Mouse (Mus musculus): ENCODE measurements around the gene Cobl. TPM values are rescaled to one million over a fixed set of nuclear protein-coding genes. Genes with fewer than 3 reads are reported as not detected.

The Cobl gene
- total RNA-seq, 2 experiments from 2014 or later = 130 to 137 TPM

GRCm38 (mm10) chr11:12290911-12291653 lies 173.7 kb downstream of the Cobl start:
- intact Hi-C loops (cut with DNase I) = loop anchor here (1.0 to 5.0 kb wide), 2 partner anchors 266 to 469 kb away; no protein-coding TSS in a partner anchor
- H3K27ac ChIP-seq = no peak overlapping the region
- peak; percentile 59 to 60 for DNase-seq (ENCODE audit: extremely low spot score in 1 of 2, low spot score in 2 of 2)
- H3K4me3 ChIP-seq = no peak overlapping the region
- peak; percentile 85 for TF ChIP-seq CTCF (IDR thresholded peaks at IDR 0.05)

- no peak for TF ChIP-seq CTCF (IDR thresholded peaks at IDR 0.05)
- Histone ChIP-seq H3K27ac (no peak overlapping the region), H3K4me3 (no peak overlapping the region)
- intact Hi-C loops (cut with DNase I) = no loop called here
- no peak for DNase-seq (ENCODE audit: extremely low spot score in 1 of 2, low spot score in 2 of 2)
These were observed 179.3 kb downstream of the Cobl start for GRCm38 (mm10) chr11:12285319-12286021.

- no peak for DNase-seq (ENCODE audit: extremely low spot score in 1 of 2, low spot score in 2 of 2)
- Histone ChIP-seq H3K27ac (no peak overlapping the region), H3K4me3 (no peak overlapping the region)
- TF ChIP-seq CTCF (IDR thresholded peaks at IDR 0.05) = no peak
- intact Hi-C loops (cut with DNase I) = no loop called here
These were observed 184.0 kb downstream of the Cobl start for GRCm38 (mm10) chr11:12280711-12281110.

GRCm38 (mm10) chr11:12274276-12274675 lies 190.5 kb downstream of the Cobl start:
- no peak for DNase-seq (ENCODE audit: extremely low spot score in 1 of 2, low spot score in 2 of 2)
- no peak for TF ChIP-seq CTCF (IDR thresholded peaks at IDR 0.05)

GRCm38 (mm10) chr11:12273726-12274125 lies 191.0 kb downstream of the Cobl start:
- no peak overlapping the region for H3K27ac ChIP-seq
- no peak for DNase-seq (ENCODE audit: extremely low spot score in 1 of 2, low spot score in 2 of 2)
- no peak overlapping the region for H3K4me3 ChIP-seq
- intact Hi-C loops (cut with DNase I) = no loop called here
- no peak for TF ChIP-seq CTCF (IDR thresholded peaks at IDR 0.05)

More at GRCm38 (mm10) chr11:12274276-12274675, 190.5 kb downstream of the Cobl start:
- Histone ChIP-seq H3K4me3 (no peak overlapping the region), H3K27ac (no peak overlapping the region)
- intact Hi-C loops (cut with DNase I) = no loop called here

- no peak for TF ChIP-seq CTCF (IDR thresholded peaks at IDR 0.05)
- no peak for DNase-seq (ENCODE audit: extremely low spot score in 1 of 2, low spot score in 2 of 2)
- intact Hi-C loops (cut with DNase I) = no loop called here
- no peak overlapping the region for H3K4me3 ChIP-seq
- no peak overlapping the region for H3K27ac ChIP-seq
These were observed 206.3 kb downstream of the Cobl start for GRCm38 (mm10) chr11:12258411-12258810.

- DNase-seq (ENCODE audit: extremely low spot score in 1 of 2, low spot score in 2 of 2) = no peak
- Histone ChIP-seq H3K27ac (no peak overlapping the region), H3K4me3 (no peak overlapping the region)
- intact Hi-C loops (cut with DNase I) = no loop called here
- TF ChIP-seq CTCF (IDR thresholded peaks at IDR 0.05) = no peak
These were observed 207.2 kb downstream of the Cobl start for GRCm38 (mm10) chr11:12257324-12258118.

GRCm38 (mm10) chr11:12245327-12245915 lies 219.3 kb downstream of the Cobl start:
- Histone ChIP-seq H3K4me3 (no peak overlapping the region), H3K27ac (no peak overlapping the region)
- DNase-seq (ENCODE audit: extremely low spot score in 1 of 2, low spot score in 2 of 2) = no peak
- TF ChIP-seq CTCF (IDR thresholded peaks at IDR 0.05) = no peak
- intact Hi-C loops (cut with DNase I) = no loop called here

- no peak for DNase-seq (ENCODE audit: extremely low spot score in 1 of 2, low spot score in 2 of 2)
- no peak for TF ChIP-seq CTCF (IDR thresholded peaks at IDR 0.05)
- Histone ChIP-seq H3K27ac (no peak overlapping the region), H3K4me3 (no peak overlapping the region)
- intact Hi-C loops (cut with DNase I) = loop anchor here (5.0 kb wide), 1 partner anchor 209 kb away; no protein-coding TSS in a partner anchor
These were observed 228.4 kb downstream of the Cobl start for GRCm38 (mm10) chr11:12236341-12236740.

GRCm38 (mm10) chr11:12234876-12235275 lies 229.9 kb downstream of the Cobl start:
- no peak for DNase-seq (ENCODE audit: extremely low spot score in 1 of 2, low spot score in 2 of 2)
- intact Hi-C loops (cut with DNase I) = loop anchor here (5.0 kb wide), 1 partner anchor 208 kb away; no protein-coding TSS in a partner anchor
- TF ChIP-seq CTCF (IDR thresholded peaks at IDR 0.05) = no peak
- Histone ChIP-seq H3K27ac (no peak overlapping the region), H3K4me3 (no peak overlapping the region)

GRCm38 (mm10) chr11:12234126-12234525 lies 230.6 kb downstream of the Cobl start:
- no peak for TF ChIP-seq CTCF (IDR thresholded peaks at IDR 0.05)
- intact Hi-C loops (cut with DNase I) = no loop called here
- no peak overlapping the region for H3K4me3 ChIP-seq

More at GRCm38 (mm10) chr11:12234126-12234525, 230.6 kb downstream of the Cobl start:
- no peak for DNase-seq (ENCODE audit: extremely low spot score in 1 of 2, low spot score in 2 of 2)
- H3K27ac ChIP-seq = no peak overlapping the region
